Mouse (Mus musculus) erythroblast, embryonic 14.5 days (primary cell): Measurements from ENCODE around the gene Bud23. TPM values are rescaled to one million over a fixed set of nuclear protein-coding genes. Genes with fewer than 3 reads are reported as not detected.

ENCODE experiments used
- H3K27me3 ChIP-seq: 2 replicates; pipeline ENCODE4 v1.6.1; 2012; ENCODE audit warnings: inconsistent platforms; ENCODE audit not compliant: control insufficient read depth
- H3K36me3 ChIP-seq: 2 replicates; pipeline ENCODE4 v1.6.1; 2012; ENCODE audit warnings: mild to moderate bottlenecking, inconsistent platforms; ENCODE audit not compliant: control insufficient read depth
- H3K4me1 ChIP-seq: 2 replicates; pipeline ENCODE4 v1.6.1; 2012; ENCODE audit warnings: inconsistent platforms; ENCODE audit not compliant: control insufficient read depth
- H3K4me3 ChIP-seq: replicated peaks from 2 replicates; pipeline ENCODE3; 2012; ENCODE audit warnings: moderate library complexity, mild to moderate bottlenecking, inconsistent platforms
- H3K9me3 ChIP-seq: 2 replicates; pipeline ENCODE4 v1.6.1; 2012; ENCODE audit warnings: low read length, inconsistent platforms, mixed read lengths; ENCODE audit not compliant: control insufficient read depth
- GATA1 ChIP-seq: IDR thresholded peaks from 2 replicates; pipeline ENCODE4 v1.6.1; 2012; ENCODE audit warnings: low read length, inconsistent platforms, mixed read lengths
- TAL1 ChIP-seq: IDR thresholded peaks from 3 replicates; pipeline ENCODE4 v1.6.1; 2012; ENCODE audit warnings: low read length, inconsistent platforms, mixed read lengths
- polyA plus RNA-seq: library from polyadenylated mRNA; stranded (reverse); fragments of >175 nt; gene quantifications from 2 replicates; pipeline ENCODE4 v1.2.3, GENCODE M21; 2012

Gene Bud23
- polyA plus RNA-seq, 1 experiment = 12.3 TPM

DNA sequence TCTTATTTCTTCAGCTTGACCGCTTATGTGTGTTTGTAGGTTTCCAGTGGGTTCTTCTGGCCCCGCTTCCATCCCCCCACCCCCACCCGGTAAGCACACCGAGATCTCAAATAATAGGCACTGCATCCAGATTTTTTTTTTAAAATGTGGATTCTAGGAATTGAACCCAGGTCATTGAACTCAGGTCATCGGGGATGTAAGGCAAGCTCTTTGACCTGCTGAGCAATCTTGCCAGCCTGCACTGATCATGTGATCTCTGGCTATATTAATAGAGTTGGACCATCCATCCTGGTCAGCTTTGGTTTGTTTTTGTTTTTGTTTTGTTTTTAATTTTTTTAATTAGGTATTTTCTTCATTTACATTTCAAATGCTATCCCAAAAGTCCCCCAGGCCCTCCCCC is 32.2 kb downstream of the Bud23 start:
- H3K9me3 ChIP-seq = peaks cover 11% of the 10 kb centered on the region
- H3K27me3 ChIP-seq = no peaks in the 10 kb centered on the region
- no peak for TF ChIP-seq GATA1
- peaks cover 5% of the 10 kb centered on the region for H3K4me1 ChIP-seq
- no peak overlapping the region for H3K4me3 ChIP-seq
- H3K36me3 ChIP-seq = no peaks in the 10 kb centered on the region

DNA sequence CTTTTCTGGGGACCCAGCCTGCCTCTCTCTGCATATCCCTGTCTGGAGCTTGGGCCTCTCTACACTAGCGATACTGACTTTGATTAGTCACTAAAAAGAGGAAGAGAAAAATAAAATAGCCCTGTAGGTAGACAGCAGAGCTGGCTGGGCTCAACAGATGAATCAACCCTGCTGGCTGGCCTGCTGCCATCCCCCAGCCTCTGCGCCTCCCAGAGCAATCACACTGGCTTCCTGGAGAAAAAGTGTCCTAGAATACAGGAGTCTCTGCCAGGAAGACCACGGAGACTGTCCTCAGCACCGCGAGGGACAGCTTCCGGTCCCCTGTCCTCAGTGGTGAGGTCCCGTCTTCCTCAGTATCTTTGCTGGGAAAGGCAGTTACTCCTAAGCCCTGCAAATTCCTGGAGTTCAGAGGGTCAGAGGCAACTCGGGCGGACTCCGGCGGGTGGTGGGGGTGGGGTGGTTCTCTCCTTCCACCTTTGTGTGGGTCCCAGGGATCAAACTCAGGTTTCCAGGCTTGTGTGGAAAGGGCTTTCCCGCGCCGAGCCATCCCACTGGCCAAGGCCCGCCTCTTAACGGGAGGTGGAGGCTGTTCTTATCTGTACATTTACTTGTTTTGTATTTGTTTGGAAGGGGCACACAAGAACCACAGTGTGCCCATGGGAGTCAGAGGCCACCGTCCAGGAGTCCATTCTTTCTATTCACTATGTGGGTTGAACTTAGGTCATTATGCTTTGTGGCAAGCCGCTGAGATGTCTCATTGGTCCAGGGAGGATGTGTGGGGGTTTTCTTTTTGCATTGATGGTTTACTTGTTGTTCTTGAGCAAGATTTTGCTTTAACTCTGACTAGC is 35.5 kb downstream of the Bud23 start:
- Histone ChIP-seq H3K36me3 (no peaks in the 10 kb centered on the region), H3K4me3 (no peak overlapping the region), H3K4me1 (peaks cover 17% of the 10 kb centered on the region), H3K9me3 (peaks cover 2% of the 10 kb centered on the region), H3K27me3 (peaks cover 20% of the 10 kb centered on the region)
- TF ChIP-seq TAL1 = no peak

DNA sequence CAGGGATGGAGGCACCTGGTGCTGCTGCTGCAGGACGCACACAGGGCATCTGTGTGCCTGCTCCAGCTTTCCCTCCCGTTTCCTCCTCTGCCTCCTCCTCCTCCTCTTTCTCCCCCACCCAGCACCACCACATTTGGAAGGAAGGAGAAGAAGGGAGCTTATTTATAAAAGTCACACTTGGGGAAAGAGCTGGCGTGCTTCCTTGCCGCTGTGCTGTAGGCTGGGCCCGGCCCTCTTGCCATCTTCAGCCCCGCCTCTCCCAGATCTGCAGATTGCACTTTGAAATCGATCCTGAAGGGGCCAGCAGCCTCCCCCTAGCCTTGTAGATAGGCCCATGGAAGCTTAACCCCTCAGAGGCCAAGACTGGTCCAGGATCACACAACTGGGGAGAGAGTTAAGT is 38.9 kb downstream of the Bud23 start:
- H3K4me3 ChIP-seq = no peak overlapping the region
- no peaks in the 10 kb centered on the region for H3K36me3 ChIP-seq
- H3K27me3 ChIP-seq = peaks cover 37% of the 10 kb centered on the region
- H3K4me1 ChIP-seq = peaks cover 32% of the 10 kb centered on the region
- TF ChIP-seq GATA1 (no peak), TAL1 (no peak)
- H3K9me3 ChIP-seq = no peaks in the 10 kb centered on the region

DNA sequence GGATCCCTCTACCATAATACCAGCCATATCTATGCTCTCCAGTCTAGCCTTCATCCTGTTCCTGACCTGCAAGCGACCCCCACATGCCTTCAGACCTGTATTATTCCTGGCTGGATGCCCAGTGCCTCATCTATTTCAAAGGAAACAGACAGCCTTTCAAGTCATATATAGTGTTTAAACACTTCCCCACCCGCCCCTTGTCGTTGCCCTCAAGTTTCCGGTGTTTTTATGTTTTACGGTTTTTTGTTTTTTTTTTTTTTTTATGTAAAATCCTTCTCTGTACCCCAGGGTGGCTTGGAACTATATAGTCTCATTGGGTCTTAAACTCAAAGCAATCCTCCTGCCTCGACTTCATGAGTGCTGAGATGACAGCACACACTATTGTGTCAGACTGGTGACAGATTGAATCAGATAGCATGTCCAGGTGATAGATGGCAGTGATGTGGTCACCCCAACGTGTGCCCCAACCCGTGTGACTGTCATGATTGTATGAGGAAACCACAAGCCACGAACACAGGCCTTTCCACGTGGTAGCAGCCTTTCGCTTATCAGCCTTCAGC is 40.0 kb downstream of the Bud23 start:
- H3K27me3 ChIP-seq = peaks cover 37% of the 10 kb centered on the region

DNA sequence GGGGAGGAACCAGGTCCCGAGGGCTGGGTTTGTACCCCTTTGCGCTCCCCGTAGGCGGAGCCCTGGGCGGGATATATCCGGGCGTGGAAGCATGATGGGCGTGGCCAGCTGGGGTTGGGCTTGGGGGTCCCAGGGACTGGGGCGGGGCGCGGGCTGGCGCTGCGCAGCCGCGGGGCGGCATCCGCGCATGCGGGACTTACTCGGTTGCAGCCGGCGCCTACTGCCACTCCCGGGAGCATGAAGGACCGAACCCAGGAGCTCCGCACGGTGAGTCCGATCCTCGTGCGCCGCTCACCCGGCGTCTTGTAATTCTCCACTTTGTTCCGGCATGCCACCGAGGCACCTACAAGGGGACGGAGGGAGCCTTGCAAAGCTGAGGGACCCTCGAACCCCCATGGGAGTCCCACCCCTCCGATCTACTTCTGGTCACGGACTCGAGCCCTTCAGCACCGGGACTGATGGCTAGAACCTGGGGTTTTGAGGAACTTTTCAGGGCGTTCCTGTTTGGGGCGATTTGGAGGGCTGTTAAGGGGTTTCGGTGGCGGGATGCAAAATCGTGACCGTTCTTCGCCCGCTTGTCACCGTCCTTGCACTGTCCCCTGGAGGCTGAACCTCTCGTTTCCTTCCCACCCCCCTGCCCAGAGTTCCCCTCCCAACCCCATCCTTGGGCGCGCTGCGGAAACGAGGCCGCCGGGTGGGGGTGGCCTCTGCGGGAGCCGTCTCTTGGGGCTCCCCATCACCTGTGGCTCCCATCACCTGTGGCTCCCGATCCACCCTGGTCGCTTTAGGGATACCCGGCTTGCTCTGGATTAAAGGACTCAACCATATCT is 41.2 kb downstream of the Bud23 start, which contains the start of gene Stx1a:
TSS of gene Stx1a (plus strand) at position 139 of the 830 bp plus-strand sequence.
- H3K27me3 ChIP-seq = peaks cover 37% of the 10 kb centered on the region
- peak within 1 kb of the TSS; percentile 56 for H3K4me3 ChIP-seq
- TF ChIP-seq GATA1 = no peak
- no peak for TF ChIP-seq TAL1
- no peaks in the 10 kb centered on the region for H3K9me3 ChIP-seq
- H3K36me3 ChIP-seq = no peaks in the 10 kb centered on the region
- H3K4me1 ChIP-seq = peaks cover 27% of the 10 kb centered on the region

More for the DNA sequence above, 40.0 kb downstream of the Bud23 start:
- H3K4me1 ChIP-seq = peaks cover 32% of the 10 kb centered on the region
- no peak overlapping the region for H3K4me3 ChIP-seq
- no peaks in the 10 kb centered on the region for H3K9me3 ChIP-seq
- no peak for TF ChIP-seq TAL1
- no peak for TF ChIP-seq GATA1
- no peaks in the 10 kb centered on the region for H3K36me3 ChIP-seq

DNA sequence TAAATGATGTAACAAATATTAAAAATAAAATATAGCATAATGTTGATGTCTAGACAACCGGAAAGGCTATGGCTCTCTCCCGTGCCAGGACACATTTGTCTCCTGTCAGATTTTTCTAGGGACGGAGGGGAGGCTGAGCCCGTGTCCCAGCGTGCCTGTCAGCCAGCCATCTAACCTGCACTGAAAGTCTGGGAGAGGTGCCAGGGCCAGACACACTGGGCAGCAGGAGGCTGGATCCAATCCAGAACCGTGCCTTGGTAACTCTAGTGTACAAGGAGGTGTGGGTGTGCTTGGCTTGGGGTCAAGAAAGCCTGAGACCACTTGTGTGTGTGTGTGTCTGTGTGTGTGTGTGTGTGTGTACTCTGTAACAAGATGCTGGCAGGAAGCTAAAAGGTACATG is 42.9 kb downstream of the Bud23 start:
- no peaks in the 10 kb centered on the region for H3K9me3 ChIP-seq
- H3K4me3 ChIP-seq = no peak overlapping the region
- no peaks in the 10 kb centered on the region for H3K36me3 ChIP-seq
- H3K4me1 ChIP-seq = peaks cover 27% of the 10 kb centered on the region
- H3K27me3 ChIP-seq = peaks cover 37% of the 10 kb centered on the region
- no peak for TF ChIP-seq GATA1
- no peak for TF ChIP-seq TAL1

DNA sequence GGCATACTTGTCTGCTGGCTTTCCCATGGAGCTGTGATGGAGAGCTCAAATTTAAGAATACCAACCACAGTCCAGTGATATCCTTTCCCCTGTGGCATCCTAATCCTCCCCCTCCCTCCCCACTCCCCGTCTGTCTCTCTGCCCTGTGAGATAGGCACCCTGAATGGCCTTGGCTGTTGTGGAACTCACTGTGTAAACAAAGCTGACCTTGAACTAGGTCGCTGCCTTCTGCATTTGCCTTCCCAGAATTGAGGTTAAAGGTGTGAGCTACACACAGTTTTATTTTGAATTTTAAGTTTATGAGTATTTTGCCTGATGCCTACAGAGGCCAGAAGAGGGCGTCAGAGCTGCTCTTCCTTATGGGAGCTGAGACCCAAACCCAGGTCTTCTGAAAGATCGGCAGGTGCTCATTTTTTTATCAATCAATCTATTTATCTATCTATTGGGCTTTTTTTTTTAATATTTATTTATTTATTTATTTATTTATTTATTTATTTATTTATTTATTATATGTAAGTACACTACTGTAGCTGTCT is 48.5 kb downstream of the Bud23 start:
- H3K9me3 ChIP-seq = no peaks in the 10 kb centered on the region
- TF ChIP-seq GATA1 = no peak
- TF ChIP-seq TAL1 = no peak

DNA sequence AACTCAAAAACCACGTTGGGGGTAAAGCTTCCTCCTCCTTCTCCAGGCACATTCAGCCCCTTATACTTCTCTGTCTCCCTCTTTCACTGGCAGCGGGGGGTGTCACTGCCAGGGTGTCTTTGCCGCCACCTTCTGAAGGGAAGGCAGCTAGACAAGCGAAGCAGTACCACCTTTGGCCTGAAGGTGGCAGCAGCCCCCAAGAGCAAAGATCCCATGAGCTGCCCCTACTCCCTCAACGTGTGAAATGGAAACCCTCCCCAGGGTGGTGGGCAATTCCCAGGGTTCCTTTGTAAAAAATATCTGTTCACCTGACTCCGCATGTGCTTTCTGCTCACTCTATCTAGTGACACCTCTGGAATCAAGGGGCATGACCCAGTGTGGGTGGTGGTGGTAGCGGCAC is 49.3 kb downstream of the Bud23 start:
- Histone ChIP-seq H3K27me3 (no peaks in the 10 kb centered on the region), H3K36me3 (peaks cover 11% of the 10 kb centered on the region), H3K4me1 (peaks cover 31% of the 10 kb centered on the region), H3K4me3 (no peak overlapping the region), H3K9me3 (no peaks in the 10 kb centered on the region)
- TF ChIP-seq GATA1 (no peak), TAL1 (no peak)

More for the DNA sequence above, 48.5 kb downstream of the Bud23 start:
- H3K4me1 ChIP-seq = peaks cover 23% of the 10 kb centered on the region
- H3K36me3 ChIP-seq = peaks cover 6% of the 10 kb centered on the region
- no peak overlapping the region for H3K4me3 ChIP-seq
- H3K27me3 ChIP-seq = no peaks in the 10 kb centered on the region
